Mouse (Mus musculus): ENCODE data around the gene Krtap11-1.

Gene Krtap11-1

DNA sequence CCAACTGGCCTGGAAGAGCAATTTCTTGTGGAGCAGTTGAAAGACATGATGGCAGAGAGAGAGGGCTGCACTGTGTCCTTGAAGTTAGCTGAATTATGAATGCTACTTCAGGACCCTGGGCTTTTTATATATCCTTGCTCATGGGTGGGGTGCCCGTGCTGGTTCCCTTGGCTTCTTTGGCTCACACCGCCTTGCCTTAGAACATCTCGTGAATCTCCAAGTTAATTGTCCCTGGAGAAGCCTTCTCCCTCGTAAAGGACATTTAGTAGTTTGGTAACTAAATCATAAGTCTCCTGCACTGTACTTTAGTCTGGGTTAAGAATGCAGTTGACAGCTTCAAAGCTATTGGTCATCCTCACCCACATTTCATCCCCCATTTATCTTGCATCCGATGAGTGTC, at the start of gene Krtap11-1:
TSS of gene Krtap11-1 (minus strand) at position 101 of the 400 bp plus-strand sequence.
- DNase-seq = no peak

DNA sequence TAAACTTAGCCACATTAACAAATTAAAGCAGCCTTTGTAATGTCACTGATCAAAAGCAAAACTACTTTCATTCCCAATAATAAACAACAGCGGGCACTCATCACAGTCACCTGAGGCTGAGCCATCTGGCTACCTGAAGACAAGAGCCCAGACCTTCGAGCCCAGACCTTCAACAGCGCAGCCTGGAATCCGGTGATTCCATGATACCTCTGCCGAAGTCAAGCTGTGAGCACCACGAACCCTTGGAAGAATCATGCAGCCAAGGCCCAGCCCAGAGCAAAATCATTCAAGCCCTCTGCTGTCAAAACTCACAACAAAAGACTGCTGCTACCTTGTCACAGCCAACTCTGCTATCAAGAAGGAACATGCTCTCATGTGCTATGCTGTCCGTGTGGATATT, 47.2 kb upstream of the Krtap11-1 start:
- peak; percentile 27 for DNase-seq

DNA sequence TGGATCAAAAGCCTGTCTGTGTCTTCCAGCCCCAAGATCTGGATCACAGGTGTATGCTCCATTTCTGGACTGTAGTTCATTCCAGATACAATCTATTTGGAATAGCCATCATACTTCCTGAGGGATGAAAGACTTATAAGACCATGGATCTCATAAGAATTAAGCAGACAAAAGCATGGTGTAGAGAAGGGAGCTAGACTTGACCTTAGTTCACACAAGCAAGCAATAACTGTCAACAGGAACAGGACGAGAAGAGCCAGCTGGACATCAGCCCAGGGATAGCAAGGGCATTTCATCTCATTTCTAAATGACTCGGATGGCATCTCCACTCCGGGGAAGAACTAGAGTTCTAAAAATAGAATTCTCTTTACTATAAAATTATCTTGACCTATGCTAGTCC, 46.3 kb upstream of the Krtap11-1 start:
- DNase-seq = peak; percentile 21

DNA sequence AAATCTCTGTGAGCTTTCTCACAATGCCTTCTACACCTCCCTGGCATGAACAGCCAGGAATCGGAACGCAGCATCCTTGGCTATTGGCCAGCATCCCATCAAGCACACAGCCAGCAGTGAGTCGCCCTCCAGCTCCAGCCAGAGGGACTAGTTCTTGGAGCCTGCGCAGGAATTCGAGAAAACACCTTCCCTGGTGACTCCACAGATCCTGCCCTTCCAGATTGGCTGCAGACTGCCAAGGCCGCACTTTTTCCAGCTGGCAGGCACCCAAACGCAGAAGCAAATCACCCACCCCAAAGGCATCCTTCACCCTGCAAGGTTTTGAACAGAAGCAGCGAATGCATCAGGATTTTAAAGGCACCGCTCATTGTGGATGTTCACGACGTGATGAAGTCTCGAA, 42.7 kb upstream of the Krtap11-1 start:
- peak; percentile 9 for DNase-seq

DNA sequence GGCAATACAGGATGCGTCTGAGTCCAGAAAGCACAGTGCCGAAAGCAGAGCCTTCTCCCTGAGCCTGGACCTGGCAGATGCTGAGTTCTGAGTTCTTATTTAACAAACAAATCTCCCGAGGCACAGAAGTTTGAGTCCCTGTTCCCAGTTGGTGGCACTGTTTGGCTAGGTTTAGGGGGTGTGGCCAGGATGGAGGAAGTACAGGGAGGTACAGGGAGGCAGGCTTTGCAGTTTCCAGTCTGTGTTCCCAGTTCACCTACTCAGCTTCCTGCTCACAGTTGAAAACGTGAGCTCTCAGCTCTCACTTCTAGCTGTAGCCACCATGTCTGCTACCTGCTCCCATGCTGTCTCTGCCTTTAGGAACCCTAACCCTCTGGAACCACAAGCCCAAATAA, 37.8 kb upstream of the Krtap11-1 start:
- DNase-seq = no peak

DNA sequence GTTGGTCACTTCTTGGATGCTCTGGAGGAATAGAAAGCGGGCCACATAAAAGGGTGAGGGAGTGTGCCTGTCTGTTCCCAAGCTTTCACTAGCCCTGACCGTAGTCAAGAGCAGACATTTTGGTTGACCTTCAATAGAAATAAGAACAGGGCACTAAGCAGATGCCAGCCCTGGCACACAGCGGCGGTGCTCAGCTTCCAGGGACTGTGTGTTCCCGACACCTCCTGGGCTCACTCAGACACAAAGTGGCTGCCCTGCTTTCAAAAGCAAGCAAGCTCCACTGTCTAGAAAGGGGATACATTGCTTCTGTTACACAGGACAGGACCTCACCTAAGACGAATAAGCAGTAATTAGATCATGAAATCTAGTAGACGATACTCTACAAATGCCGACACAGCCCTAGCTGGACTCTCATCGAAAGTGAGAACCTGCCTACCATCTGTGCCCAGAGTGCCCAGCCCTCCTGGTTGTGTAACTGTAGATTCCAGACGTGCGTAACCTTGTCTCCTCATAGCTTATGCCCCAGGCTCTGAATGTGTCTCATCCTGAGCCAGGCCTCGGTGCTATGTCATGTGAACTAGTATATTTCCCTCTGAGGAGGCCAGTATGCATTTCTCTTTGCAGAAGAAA, 37.3 kb upstream of the Krtap11-1 start:
- peak; percentile 39 for DNase-seq

DNA sequence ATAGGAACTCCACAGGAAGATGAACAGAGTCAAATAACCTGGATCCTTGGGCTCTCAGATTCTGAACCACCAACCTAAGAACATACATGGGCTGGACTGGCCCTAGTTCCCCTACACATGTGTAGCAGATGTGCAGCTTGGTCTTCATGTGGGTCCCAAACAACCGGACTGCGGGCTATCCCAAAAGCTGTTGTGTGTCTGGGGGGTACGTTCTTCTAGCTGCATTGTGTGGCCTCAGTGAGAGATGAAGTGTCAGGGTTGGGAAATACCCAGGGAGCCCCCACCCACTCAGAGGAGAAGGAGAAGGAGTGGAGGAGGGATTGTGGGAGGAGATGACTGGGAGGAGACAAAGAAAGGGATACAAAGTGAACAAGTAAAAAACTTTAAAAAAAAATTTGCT, 36.0 kb upstream of the Krtap11-1 start:
- no peak for DNase-seq

DNA sequence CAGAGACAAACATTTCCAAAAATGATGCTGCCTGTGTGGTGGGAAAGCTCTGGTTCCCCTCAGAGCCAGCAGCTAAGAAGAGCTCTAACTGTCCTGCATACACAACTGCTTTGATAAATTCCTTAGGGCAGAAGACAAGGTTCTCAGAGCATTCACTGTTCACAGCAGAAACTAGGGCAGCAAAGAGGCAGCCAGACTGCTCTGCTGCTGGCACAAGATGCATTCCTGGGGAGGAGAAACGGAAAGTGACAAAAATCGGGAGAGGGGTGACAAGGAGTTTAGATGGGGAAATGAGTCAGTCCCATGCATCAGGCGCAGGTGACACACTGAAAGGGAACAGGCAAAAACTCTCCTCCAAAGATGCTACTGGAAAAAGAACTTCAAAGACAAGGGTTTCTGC, 16.2 kb upstream of the Krtap11-1 start:
- peak; percentile 16 for DNase-seq

DNA sequence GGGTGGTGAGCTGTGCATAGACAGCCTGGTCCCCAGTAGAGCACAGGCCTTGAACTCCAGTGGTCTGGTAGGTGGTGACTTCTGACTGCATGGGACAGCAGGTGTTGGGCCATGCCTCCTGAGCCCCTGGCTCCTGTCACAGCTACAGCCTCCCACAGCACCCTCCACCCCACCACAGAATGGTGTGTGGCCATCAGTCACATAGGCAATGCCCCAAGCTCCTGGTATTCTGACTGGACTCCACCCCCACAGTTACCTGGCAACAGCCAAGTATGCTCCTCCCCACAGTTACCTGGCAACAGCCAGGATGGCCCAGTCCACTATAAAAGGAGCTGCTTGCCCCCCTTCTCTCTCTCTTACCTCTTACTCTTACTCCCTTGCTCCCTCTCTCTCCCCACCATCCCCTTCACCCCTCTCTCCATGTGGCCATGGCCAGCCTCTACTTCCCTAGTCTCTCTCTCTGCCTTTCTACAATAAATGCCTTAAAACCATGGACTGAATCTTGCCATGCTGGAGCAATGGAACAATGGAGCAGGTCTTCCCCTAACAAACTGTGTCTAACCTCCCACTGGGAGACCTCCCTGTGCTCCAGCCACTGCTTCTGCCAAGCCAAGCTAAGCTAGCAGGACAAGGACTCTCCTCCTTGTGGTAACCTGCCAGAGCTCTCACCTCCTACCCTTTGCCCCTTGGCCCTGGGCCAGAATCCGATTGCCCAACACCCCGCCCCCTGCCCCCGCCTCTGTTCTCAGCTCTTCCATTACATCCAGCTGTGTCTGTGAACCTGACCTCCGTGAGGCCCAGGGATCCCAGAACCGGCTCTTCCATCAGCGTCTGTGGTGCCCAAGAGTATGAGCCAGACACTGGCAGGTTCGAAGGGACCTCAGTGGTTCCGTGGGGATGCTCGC, 14.9 kb upstream of the Krtap11-1 start:
- no peak for DNase-seq

DNA sequence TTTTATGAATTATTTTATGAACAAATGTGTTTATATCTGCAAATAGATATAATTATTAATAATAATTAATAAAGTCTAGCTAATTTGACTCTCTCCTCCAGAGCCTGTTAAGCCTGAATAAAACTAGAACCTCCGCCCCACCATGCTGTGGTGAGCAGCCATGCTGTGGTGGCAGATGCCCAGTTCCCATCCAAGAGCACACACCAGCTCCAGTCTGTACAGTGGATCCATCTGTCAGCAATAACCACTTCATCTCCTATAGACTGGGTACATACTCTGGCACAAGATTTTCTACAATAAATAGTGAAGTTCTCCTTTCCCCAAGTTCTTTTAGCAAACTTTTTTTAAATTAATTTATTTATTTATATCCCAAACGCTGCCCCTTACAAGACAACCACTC, 10.7 kb upstream of the Krtap11-1 start:
- DNase-seq = no peak

DNA sequence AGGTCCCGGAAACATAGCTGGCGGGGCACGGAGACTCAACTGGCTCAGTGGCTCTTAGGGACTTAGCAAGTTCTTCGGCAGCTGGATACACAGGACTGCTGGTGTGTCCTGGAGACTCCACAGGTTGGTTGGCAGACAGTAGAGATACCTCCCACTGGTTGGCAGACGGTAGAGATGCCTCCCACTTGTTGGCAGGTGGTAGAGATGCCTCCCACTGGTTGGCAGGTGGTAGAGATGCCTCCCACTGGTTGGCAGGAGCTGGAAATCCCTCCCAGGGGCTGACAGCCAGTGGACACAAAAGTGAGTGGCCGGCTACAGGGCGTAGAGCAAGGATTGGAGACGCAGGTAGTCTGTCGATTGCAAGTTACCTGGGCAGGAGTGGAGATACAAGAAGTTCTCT, 467 bp downstream of the Krtap11-1 start:
- DNase-seq = peak; percentile 84

DNA sequence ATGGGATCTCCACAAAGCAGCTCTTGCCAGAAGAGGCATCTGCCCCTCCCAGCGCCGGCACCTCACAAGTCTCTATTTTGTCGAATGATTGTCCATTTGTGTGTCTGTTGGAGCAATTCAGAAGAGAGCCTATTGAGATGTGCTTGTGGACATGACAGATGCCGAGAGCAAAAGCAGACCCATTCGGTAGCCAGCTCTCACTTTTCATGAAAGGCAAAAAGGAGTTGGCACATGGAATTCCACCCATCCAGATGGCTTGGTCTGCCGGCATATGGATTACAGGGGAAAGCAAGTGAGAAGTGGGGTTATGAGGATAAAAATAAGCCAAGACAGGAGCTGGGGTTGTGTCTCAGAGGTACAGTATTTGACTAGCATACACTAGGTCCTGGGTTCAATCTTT, 1.8 kb downstream of the Krtap11-1 start:
- DNase-seq = peak; percentile 69

DNA sequence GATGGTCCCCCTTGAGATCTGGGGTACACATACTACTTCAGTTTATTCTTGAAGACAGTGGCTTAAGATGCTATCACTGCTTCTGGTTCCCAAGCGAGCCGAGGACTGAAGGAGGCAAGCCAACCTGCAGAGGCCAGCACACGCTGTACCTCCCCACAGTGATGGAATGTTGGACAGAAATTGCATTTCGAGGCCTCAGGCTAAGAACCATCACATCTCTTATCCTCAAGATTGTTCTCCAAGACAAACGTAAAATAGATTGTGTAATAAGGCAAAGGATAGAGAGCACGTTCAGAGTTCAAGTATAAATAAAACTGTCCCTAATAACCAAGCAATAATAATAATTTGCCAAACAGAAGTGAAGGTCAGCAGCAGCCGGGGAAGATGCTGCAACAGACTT, 2.8 kb downstream of the Krtap11-1 start:
- DNase-seq = no peak

DNA sequence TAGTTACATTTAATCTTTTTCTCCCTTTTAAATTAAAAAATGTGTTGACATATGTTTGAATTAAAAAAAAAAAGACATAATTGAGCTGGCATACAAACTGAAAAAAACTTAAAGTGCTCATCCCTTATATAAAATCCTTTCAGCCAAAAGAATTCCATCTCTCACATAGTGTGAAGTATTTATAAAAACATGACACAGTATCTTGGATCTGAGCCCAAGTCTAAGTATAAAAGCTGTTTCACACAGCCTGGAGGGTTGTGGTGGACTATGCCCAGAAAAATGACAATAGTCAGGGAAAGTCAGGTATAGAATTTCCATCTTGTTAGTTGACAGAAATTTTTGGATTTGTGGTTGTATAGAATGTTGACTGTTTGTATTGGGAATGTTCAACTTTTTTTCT, 20.7 kb downstream of the Krtap11-1 start:
- DNase-seq = no peak

DNA sequence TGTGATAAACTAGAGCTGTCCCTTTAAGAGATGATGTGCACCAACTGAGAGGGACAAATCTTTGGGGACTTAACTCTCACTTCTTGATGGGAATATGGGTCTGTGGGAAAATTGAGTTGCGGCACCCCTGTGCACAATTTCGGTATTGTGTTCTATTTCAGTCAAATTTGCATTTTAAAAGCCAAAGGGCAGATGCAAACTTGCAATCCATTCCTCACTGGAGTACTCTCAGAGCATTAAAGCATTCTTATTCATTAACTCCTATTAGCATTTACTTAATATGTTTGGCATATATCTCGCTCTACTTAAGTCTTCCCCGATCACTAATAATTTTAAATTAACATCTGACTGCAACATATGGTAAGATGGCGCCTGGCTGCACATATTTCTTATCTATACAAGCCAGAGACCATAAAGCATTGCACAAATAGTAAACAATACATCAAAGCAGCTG, 32.9 kb downstream of the Krtap11-1 start:
- DNase-seq = no peak

DNA sequence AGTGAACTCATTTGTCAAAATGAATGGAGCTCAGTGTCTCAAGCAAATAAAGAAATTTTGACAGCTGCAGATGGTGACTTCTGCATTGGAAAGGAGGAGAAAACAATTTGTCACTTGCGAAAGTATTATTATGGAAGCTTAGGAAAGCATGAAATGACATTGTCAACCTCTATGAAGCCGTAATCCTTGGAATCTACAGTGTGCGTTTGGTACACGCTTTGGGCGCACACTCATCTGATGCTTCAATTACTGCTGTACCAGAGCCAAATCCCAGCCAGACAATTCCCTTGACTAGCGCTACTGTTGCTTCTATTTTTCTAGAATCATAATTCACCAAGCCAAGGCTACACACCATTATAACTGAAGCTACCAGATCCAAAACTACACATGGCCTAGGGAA, 33.6 kb downstream of the Krtap11-1 start:
- DNase-seq = no peak

DNA sequence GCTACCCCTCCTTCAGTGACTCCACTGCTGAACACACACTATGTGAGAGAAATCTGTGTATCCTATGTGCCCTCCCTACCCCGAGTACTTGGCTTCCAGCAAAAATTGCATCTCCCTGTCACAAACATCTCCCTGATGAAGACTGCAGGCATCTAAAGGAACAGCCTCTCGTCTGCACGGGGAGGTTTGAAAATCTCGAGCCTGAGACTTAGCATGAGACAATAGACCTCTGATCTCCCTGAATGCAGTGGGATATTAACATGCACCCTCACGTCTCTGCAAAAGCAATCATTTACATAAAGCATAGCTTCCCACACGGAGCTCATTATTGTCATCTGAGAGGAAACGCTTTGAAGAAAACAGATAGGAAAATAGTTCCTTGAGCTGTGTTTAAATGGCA, 40.4 kb downstream of the Krtap11-1 start:
- DNase-seq = no peak

DNA sequence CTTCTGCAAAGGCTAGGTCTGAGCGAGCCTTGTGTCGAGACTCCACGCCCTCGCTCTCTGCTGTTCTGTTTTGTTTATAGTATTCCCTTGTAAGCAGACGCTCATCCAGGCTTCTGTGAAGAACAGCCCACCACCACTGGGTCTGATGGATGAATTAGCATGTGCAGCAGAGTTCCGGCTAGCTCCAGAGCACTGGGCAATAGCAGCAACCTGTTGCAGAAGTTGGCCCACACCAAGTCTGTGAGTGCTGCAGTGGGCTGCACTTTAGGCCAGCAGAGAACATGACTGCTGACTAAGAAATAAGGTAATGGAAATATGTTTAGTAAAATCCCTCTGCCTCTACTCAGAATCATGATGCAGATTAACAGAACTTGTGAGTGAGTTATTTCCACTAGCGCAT, 41.1 kb downstream of the Krtap11-1 start:
- no peak for DNase-seq

DNA sequence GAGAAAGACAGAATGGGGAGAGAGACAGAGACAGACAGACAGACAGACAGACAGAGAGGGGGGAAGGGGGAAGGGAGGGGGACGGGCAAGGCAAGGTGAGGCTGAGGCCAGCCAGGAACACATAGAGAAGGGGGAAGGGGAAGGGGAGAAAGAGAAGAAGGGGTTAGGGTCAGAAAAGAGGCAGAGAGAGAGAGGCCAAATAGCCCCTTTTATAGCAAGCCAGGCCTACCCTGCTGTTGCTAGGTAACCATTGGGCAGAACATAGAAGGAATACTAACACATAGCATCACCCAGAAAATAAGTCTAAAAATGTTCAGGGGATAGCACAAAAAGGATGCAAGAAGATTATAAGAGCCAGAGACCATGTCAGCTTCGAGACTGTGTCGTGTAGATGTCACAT, 42.6 kb downstream of the Krtap11-1 start:
- DNase-seq = no peak

DNA sequence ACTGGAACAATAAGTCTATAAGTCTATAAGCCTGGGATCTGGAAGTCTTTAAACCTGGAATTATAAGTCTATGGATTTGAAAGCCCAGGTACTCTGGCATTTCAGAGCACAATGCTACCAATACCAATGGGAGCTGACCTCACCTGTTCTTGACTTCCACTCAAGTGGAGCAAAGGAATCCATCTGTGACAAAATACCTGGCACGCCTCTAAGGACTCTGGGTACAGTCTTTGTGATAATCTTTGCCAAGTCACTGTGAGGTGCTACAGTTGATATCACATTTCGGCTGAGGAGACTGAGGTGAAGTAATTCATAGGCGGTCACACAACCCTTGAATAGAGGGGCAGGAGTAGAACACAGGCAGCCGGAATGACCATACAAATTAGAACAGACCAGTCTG, 50.0 kb downstream of the Krtap11-1 start:
- DNase-seq = no peak

DNA sequence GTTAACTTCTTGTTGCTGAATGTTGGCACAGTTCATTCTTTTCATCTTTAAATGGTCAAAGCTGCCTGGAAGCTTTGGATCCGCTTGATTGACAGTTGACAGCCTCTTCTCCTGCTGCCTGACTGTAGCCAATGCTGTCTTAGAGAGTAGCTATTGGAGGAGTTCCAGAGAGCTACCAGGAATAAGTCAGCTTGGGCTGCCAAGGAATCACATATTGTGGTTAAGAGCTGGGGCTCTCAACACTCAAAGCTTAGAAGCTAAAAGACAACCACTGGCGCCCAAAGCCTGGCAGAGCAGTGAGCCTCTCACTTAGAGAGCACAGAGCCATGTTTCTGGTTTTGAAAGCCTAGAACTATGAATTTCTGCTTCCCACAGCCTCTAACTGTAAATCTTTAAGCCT, 50.4 kb downstream of the Krtap11-1 start:
- no peak for DNase-seq
